Mouse (Mus musculus) stomach, postnatal 0 days (tissue): Measurements from ENCODE around the gene Grin2a.

ENCODE experiments used
- CTCF ChIP-seq: IDR thresholded peaks from 2 replicates; pipeline ENCODE4 v1.5.1; 2016; ENCODE audit warnings: antibody characterized with exemption, low read depth, mild to moderate bottlenecking, moderate library complexity
- EP300 ChIP-seq: optimal IDR thresholded peaks from 2 replicates; pipeline ENCODE3; 2016; ENCODE audit warnings: antibody characterized with exemption

DNA sequence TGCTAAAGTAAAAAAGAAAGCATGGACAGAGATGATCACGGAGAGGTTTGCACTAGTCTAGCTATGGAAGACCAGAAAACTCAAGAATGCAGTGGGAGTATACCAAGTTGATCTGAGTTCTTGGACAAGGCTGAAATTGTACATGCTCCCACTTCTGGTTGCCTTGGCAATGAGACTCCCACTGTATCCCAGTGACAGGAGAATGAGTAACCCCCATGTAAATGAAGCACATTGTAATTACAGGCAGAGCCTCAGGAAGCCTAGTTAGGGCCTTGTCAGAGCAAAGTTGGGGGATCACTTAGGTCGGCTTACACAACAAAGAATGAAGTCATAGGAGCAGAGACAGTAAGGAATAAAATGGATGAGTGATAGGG, 170.3 kb downstream of the Grin2a start:
- TF ChIP-seq CTCF (no peak), EP300 (no peak)
